Mouse (Mus musculus): ENCODE results near the gene Cd80. TPM values are rescaled to one million over a fixed set of nuclear protein-coding genes. Genes with fewer than 3 reads are reported as not detected.

The Cd80 gene
- polyA plus RNA-seq, 1 experiment from 2014 or later = 0.46 TPM

Other genes starting within 250 kb of the Cd80 start
- not detected in 2 replicates for gene Nr1i2, start 160.7 kb upstream of the Cd80 start, polyA plus RNA-seq (2014; fragmentation: Nextera tagmentation; extraction: Ambion mirVana)
- 0.62 and 1.8 TPM in 2 replicates for gene Maats1, start 113.4 kb upstream of the Cd80 start, polyA plus RNA-seq (2014; fragmentation: Nextera tagmentation; extraction: Ambion mirVana)
- 133 and 168 TPM in 2 replicates for gene Cox17, start 108.6 kb upstream of the Cd80 start, polyA plus RNA-seq (2014; fragmentation: Nextera tagmentation; extraction: Ambion mirVana)
- not detected in 2 replicates for gene Gm21987, start 108.5 kb upstream of the Cd80 start, polyA plus RNA-seq (2014; fragmentation: Nextera tagmentation; extraction: Ambion mirVana)
- gene Popdc2, start 93.4 kb upstream of the Cd80 start, polyA plus RNA-seq (2014; fragmentation: Nextera tagmentation; extraction: Ambion mirVana) = 7.6 and 12.8 TPM in 2 replicates
- gene Pla1a, start 22.4 kb upstream of the Cd80 start, polyA plus RNA-seq (2014; fragmentation: Nextera tagmentation; extraction: Ambion mirVana) = 0.58 and 1.1 TPM in 2 replicates
- gene Adprh, start 2.9 kb upstream of the Cd80 start, polyA plus RNA-seq (2014; fragmentation: Nextera tagmentation; extraction: Ambion mirVana) = 95.5 and 106 TPM in 2 replicates
- 18.5 and 19.2 TPM in 2 replicates for gene Timmdc1, start 67.1 kb downstream of the Cd80 start, polyA plus RNA-seq (2014; fragmentation: Nextera tagmentation; extraction: Ambion mirVana)
- gene Poglut1, start 94.7 kb downstream of the Cd80 start, polyA plus RNA-seq (2014; fragmentation: Nextera tagmentation; extraction: Ambion mirVana) = 51.4 and 57.3 TPM in 2 replicates
- gene Tmem39a, start 103.1 kb downstream of the Cd80 start, polyA plus RNA-seq (2014; fragmentation: Nextera tagmentation; extraction: Ambion mirVana) = 148 and 155 TPM in 2 replicates

All from embryonic facial prominence, embryonic 14.5 days (tissue).